In genomic region chr6:99019266-99019665, GRCm38 (mm10) we compare ENCODE assay signal across 12 mouse cellular contexts.
DNase-seq lines count a peak whose midpoint lies in the region; ATAC-seq lines count a peak whose summit lies in the region.
"Had no signal": no experiment of that assay in that cellular context is flagged by ENCODE, and none has a peak within 500 bp of the region (broad histone marks: within the 10 kb centered on the region; RNA-seq: fewer than 3 reads in every experiment).

No protein-coding gene starts in this region.

- no peaks in the 10 kb centered on the region for H3K9me3 ChIP-seq in forebrain, embryonic 11.5 days (ENCODE audit: control insufficient read depth, low read length)
- H3K9me3 ChIP-seq in forebrain, embryonic 13.5 days (replicated peaks): no peaks in the 10 kb centered on the region
- no peaks in the 10 kb centered on the region for H3K9me3 ChIP-seq in kidney, embryonic 16.5 days (ENCODE audit: low read length)
- no peaks in the 10 kb centered on the region for H3K9me3 ChIP-seq in intestine, embryonic 15.5 days
- H3K9me3 ChIP-seq: megakaryocyte, embryonic 14.5 days had no signal

- H3K27me3 ChIP-seq in forebrain, embryonic 11.5 days (ENCODE audit: control insufficient read depth, insufficient read depth, low read length): peaks cover 2% of the 10 kb centered on the region; the same call in 1 of the 2 replicates
- peaks cover 17% of the 10 kb centered on the region; the same call in 1 of the 2 replicates for H3K27me3 ChIP-seq in forebrain, embryonic 13.5 days
- H3K27me3 ChIP-seq in kidney, embryonic 16.5 days (ENCODE audit: insufficient read depth, low read length): peaks cover 8% of the 10 kb centered on the region; the same call in 1 of the 2 replicates
- H3K27me3 ChIP-seq in intestine, embryonic 15.5 days (replicated peaks): no peaks in the 10 kb centered on the region
- H3K27me3 ChIP-seq: megakaryocyte, embryonic 14.5 days had no signal

- no peaks in the 10 kb centered on the region for H3K36me3 ChIP-seq in forebrain, embryonic 11.5 days (ENCODE audit: control insufficient read depth, insufficient read depth, low read length)
- 0 out of 2 replicates have a peak, but pooled peaks cover 9% of the 10 kb centered on the region for H3K36me3 ChIP-seq in forebrain, embryonic 13.5 days (ENCODE audit: poor library complexity, severe bottlenecking)
- H3K36me3 ChIP-seq in kidney, embryonic 16.5 days (ENCODE audit: insufficient read depth, low read length): no peaks in the 10 kb centered on the region
- 0 out of 2 replicates have a peak, but pooled peaks cover 4% of the 10 kb centered on the region for H3K36me3 ChIP-seq in intestine, embryonic 15.5 days

- H3K4me3 ChIP-seq in forebrain, embryonic 11.5 days (ENCODE audit: low read depth, low read length): no peak overlapping the region
- no peak overlapping the region for H3K4me3 ChIP-seq in forebrain, embryonic 13.5 days
- no peak overlapping the region for H3K4me3 ChIP-seq in kidney, embryonic 16.5 days (ENCODE audit: low read length)
- H3K4me3 ChIP-seq in intestine, embryonic 15.5 days (replicated peaks): no peak overlapping the region
- H3K4me3 ChIP-seq: megakaryocyte, embryonic 14.5 days had no signal

- peaks cover 4% of the 10 kb centered on the region for H3K4me1 ChIP-seq in forebrain, embryonic 11.5 days (replicated peaks; ENCODE audit: control insufficient read depth, insufficient read depth, low read length)
- peaks cover 46% of the 10 kb centered on the region for H3K4me1 ChIP-seq in forebrain, embryonic 13.5 days
- peaks cover 28% of the 10 kb centered on the region for H3K4me1 ChIP-seq in kidney, embryonic 16.5 days (ENCODE audit: insufficient read depth, low read length)
- peaks cover 23% of the 10 kb centered on the region for H3K4me1 ChIP-seq in intestine, embryonic 15.5 days (replicated peaks)

- no peak overlapping the region for H3K27ac ChIP-seq in forebrain, embryonic 11.5 days (ENCODE audit: low read depth, low read length)
- no peak overlapping the region for H3K27ac ChIP-seq in forebrain, embryonic 13.5 days
- 0 out of 2 replicates have a peak overlapping the region, but pooled peaks have one; percentile 3 for H3K27ac ChIP-seq in kidney, embryonic 16.5 days (ENCODE audit: low read length)
- H3K27ac ChIP-seq in intestine, embryonic 15.5 days: peak overlapping the region; percentile 19

- DNase-seq in forebrain, embryonic 11.5 days (ENCODE audit: low spot score): peak; percentile 46
- DNase-seq in kidney, adult 8-10 months: no peak
- DNase-seq in NIH3T3 (ENCODE audit: low read depth): peak; percentile 50
- DNase-seq in urinary bladder, adult 2 months (ENCODE audit: low spot score): no peak
- DNase-seq in layer of hippocampus, adult 9-11 months: no peak
- DNase-seq: cerebellum, adult 11 months; left cerebral cortex, postnatal 4 days had no signal

- WGBS in forebrain, embryonic 11.5 days: 70% methylated on average over 9 of the region's 9 CpGs
- WGBS in forebrain, embryonic 13.5 days: 39% methylated on average over 9 of the region's 9 CpGs
- WGBS in kidney, embryonic 16.5 days: 16% methylated on average over 9 of the region's 9 CpGs
- WGBS in intestine, embryonic 15.5 days: 35% methylated on average over 9 of the region's 9 CpGs

- no peak overlapping the region for H3K9ac ChIP-seq in forebrain, embryonic 11.5 days (ENCODE audit: low read length)
- H3K9ac ChIP-seq in forebrain, embryonic 13.5 days: no peak overlapping the region
- H3K9ac ChIP-seq in kidney, embryonic 16.5 days (replicated peaks; ENCODE audit: low read length): no peak overlapping the region
- H3K9ac ChIP-seq in intestine, embryonic 15.5 days: peak overlapping the region; percentile 1; the same call in 1 of the 2 replicates

- ATAC-seq in forebrain, embryonic 11.5 days (replicated peaks; ENCODE audit: low FRiP score): no peak
- ATAC-seq in forebrain, embryonic 13.5 days: no peak
- ATAC-seq in kidney, embryonic 16.5 days (ENCODE audit: low FRiP score, low TSS enrichment): peak; percentile 86; the same call in 1 of the 2 replicates
- ATAC-seq in intestine, embryonic 15.5 days: peak; percentile 55; the same call in 1 of the 2 replicates
- ATAC-seq: inflammation-experienced regulatory T-cells, adult 6 months had no signal

- no peak overlapping the region for H3K4me2 ChIP-seq in forebrain, embryonic 11.5 days (ENCODE audit: low read depth, low read length, severe bottlenecking)
- no peak overlapping the region for H3K4me2 ChIP-seq in forebrain, embryonic 13.5 days
- no peak overlapping the region for H3K4me2 ChIP-seq in kidney, embryonic 16.5 days (replicated peaks; ENCODE audit: low read depth, low read length)
- peak overlapping the region; percentile 18; the same call in 1 of the 2 replicates for H3K4me2 ChIP-seq in intestine, embryonic 15.5 days (replicated peaks)

Comparison
In these comparisons a context has a peak if more than half of its experiments do, and no peak if none do; other contexts are left out.
1. ATAC-seq: peak in kidney, embryonic 16.5 days (single experiment) and intestine, embryonic 15.5 days (single experiment); none in forebrain, embryonic 11.5 days (single experiment) and forebrain, embryonic 13.5 days (single experiment).
2. DNase-seq: peak in forebrain, embryonic 11.5 days (single experiment) and NIH3T3 (single experiment); none in kidney, adult 8-10 months (0 of 2), urinary bladder, adult 2 months (single experiment) and layer of hippocampus, adult 9-11 months (single experiment).
3. H3K27ac ChIP-seq: peak in kidney, embryonic 16.5 days (single experiment) and intestine, embryonic 15.5 days (single experiment); none in forebrain, embryonic 11.5 days (single experiment) and forebrain, embryonic 13.5 days (single experiment).